Mouse (Mus musculus) layer of hippocampus, postnatal 14 days (tissue): ENCODE measurements around the gene Ppme1. TPM values are rescaled to one million over a fixed set of nuclear protein-coding genes. Genes with fewer than 3 reads are reported as not detected.

Experiments
- DNase-seq, 2 experiments: peaks; one replicate each; pipeline ENCODE4 v3.0.0; 2021 to 2022; ENCODE audit warnings: low spot score in 2 of 2, mixed read lengths in 1 of 2
- total RNA-seq, 2 experiments: library from RNA; stranded (reverse); gene quantifications; 2 replicates each; pipeline ENCODE4 v1.2.3; 2021

Ppme1 gene
- total RNA-seq, 2 experiments from 2014 or later = 134 to 142 TPM

- no peak for DNase-seq
Observed at GRCm38 (mm10) chr7:100281596-100281995, 90.5 kb downstream of the Ppme1 start.

GRCm38 (mm10) chr7:100279803-100280202, 92.3 kb downstream of the Ppme1 start:
- DNase-seq = peak in 1 of 2 experiments; percentile 62

Other genes starting within 250 kb of the Ppme1 start
- 1 to 10 TPM; 4.8 to 6.5 TPM for gene Lipt2, start 213.0 kb downstream of the Ppme1 start, total RNA-seq
- not detected for gene Kcne3, start 195.8 kb downstream of the Ppme1 start, total RNA-seq
- gene Pgm2l1, start 144.9 kb downstream of the Ppme1 start, total RNA-seq = 100 to 1,000 TPM; 313 to 349 TPM
- gene P4ha3, start 86.8 kb downstream of the Ppme1 start, total RNA-seq = 1 to 10 TPM; 5.7 to 7.7 TPM
- gene C2cd3, start 74 bp downstream of the Ppme1 start, total RNA-seq = 10 to 100 TPM; 15.1 to 16.1 TPM
- gene Ucp3, start 100.7 kb upstream of the Ppme1 start, total RNA-seq = 1 to 10 TPM; 1.3 to 1.6 TPM
- gene Ucp2, start 121.0 kb upstream of the Ppme1 start, total RNA-seq = 10 to 100 TPM; 75.7 to 85.9 TPM
- 1 to 10 TPM in 1 of 2 experiments, under 1 TPM in 1; 0.62 to 1.0 TPM for gene Dnajb13, start 142.7 kb upstream of the Ppme1 start, total RNA-seq
- gene Coa4, start 164.8 kb upstream of the Ppme1 start, total RNA-seq = 10 to 100 TPM in 1 of 2 experiments, 1 to 10 TPM in 1; 7.6 to 10.6 TPM
- 100 to 1,000 TPM; 374 to 378 TPM for gene Rab6a, start 235.1 kb upstream of the Ppme1 start, total RNA-seq
- gene Mrpl48, start 236.0 kb upstream of the Ppme1 start, total RNA-seq = 10 to 100 TPM; 57.7 to 62.5 TPM